Mouse (Mus musculus) adrenal gland, postnatal 4 days (tissue): ENCODE results near the gene Zfp710. TPM values are rescaled to one million over a fixed set of nuclear protein-coding genes. Genes with fewer than 3 reads are reported as not detected.
A peak's percentile ranks its signal among the peaks of the same experiment; 100 is the strongest.

Experiments
- DNase-seq, 2 experiments: peaks; one replicate each; pipeline ENCODE4 v3.0.0; 2021 to 2022; ENCODE audit warnings: low spot score in 2 of 2, mixed read lengths in 2 of 2
- total RNA-seq, 2 experiments: library from RNA; stranded (reverse); gene quantifications; 2 replicates each; pipeline ENCODE4 v1.2.3; 2021

The Zfp710 gene
- total RNA-seq, 2 experiments from 2014 or later: 25.2 to 25.5 TPM

GRCm38 (mm10) chr7:80076961-80077716 is 52.5 kb downstream of the Zfp710 start:
- DNase-seq: no peak

GRCm38 (mm10) chr7:80077801-80078200 is 53.2 kb downstream of the Zfp710 start:
- no peak for DNase-seq

GRCm38 (mm10) chr7:80078792-80079301 is 54.2 kb downstream of the Zfp710 start:
- peak in 1 of 2 experiments; percentile 66 for DNase-seq

GRCm38 (mm10) chr7:80081586-80082554 is 57.3 kb downstream of the Zfp710 start:
- no peak for DNase-seq

GRCm38 (mm10) chr7:80084484-80084931 is 59.9 kb downstream of the Zfp710 start:
- no peak for DNase-seq

DNA sequence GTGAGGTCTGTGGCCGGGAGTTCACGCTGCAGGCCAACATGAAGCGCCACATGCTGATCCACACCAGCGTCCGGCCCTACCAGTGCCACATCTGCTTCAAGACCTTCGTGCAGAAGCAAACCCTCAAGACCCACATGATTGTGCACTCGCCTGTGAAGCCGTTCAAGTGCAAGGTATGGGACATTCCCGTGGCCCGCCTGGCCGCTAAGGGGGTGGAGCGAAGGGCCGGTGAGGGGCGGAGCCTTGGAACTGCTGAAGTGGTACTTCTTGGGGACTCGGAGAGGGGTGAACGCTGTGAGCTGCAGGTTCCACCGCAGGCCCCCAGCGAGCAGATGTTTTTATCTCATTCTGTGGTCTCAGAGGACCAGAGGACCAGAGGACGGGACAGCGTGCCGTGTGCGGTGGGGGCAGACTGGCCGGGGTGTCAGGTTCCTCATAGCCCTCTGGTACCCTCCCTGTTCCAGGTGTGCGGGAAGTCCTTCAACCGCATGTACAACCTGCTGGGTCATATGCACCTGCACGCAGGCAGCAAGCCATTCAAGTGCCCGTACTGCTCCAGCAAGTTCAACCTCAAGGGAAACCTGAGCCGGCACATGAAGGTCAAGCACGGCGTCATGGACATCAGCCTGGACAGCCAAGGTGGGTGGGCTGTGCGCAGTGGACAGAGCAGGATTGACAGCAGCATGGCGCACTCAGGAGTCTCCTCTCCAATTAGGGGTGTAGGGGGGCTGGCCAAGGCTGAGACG is 61.5 kb downstream of the Zfp710 start:
- DNase-seq: no peak

GRCm38 (mm10) chr7:80088191-80088590 is 63.6 kb downstream of the Zfp710 start:
- no peak for DNase-seq

DNA sequence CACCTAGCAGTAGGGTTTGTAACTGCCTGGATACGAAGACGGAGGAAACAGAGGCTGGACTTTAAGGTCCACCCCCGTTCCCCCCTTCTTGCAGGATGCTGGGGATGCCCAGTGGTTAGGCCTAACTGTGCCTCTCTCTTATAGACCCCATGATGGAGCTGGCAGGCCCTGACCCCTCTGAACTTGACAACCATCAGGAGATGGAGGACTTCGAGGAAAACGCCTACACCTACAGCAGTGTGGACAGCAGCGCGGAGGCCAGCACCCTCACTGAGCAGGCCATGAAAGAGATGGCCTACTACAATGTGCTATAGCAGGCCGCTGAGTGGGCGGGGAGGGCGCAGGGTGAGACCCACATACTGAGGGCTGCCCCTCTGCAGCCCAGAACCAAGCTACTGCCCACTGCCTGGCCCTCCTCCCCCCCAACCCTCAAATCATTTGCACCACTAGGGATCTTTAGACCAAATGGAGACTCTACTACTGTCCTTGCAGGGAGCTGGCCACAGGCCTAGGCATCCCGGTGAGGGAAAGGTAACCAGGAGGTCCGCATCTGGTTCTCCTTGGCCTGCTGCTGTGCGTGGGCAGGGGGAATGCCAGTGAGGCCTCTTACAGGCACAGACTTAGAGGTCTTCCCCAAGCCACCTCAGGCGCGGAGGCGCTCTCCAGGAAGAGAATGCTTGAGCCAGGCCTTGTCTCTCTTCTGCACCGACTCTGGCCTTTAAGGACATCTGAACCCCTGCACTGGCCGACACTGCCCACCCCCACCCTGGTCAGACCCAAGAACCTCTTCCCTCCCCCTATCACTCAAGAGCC is 65.8 kb downstream of the Zfp710 start:
- no peak for DNase-seq

- no peak for DNase-seq
These were observed 66.6 kb downstream of the Zfp710 start for GRCm38 (mm10) chr7:80091004-80091865.

- no peak for DNase-seq
These were observed 67.2 kb downstream of the Zfp710 start for GRCm38 (mm10) chr7:80091866-80092210.

DNA sequence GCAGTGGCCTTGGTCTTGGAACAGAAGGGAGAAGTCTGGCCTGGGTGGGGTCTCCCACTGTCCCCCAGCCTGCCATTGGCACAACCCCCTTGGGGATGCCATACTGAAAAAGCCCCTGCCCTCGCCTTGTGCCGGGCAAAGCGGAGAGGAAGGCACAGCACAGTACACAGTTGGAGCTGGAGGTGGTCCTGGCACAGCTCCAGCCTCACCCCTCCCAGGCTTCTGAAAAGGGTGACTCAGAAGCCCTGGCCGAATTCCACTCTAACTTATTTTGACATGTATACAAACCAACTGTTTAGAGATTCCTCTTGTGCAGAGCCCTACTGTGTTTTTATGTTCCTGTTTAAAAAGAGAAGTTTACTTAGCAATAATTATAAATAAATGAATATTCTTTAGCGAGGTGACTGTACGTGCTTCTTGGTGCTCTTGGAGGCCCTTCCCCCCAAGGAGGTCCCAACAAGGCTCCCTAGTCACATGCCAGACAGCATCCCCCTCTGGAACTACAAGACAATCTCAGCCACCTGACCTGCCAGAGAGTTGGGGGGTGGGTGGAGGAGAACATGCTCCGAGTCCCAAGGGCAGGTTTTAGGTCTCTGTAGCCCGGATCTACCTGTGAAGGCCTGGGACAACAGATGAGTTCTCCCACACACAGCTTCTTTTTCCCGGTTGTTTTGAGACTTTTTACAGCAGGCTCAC is 67.9 kb downstream of the Zfp710 start:
- DNase-seq: no peak

GRCm38 (mm10) chr7:80094481-80094880 is 69.9 kb downstream of the Zfp710 start:
- no peak for DNase-seq

DNA sequence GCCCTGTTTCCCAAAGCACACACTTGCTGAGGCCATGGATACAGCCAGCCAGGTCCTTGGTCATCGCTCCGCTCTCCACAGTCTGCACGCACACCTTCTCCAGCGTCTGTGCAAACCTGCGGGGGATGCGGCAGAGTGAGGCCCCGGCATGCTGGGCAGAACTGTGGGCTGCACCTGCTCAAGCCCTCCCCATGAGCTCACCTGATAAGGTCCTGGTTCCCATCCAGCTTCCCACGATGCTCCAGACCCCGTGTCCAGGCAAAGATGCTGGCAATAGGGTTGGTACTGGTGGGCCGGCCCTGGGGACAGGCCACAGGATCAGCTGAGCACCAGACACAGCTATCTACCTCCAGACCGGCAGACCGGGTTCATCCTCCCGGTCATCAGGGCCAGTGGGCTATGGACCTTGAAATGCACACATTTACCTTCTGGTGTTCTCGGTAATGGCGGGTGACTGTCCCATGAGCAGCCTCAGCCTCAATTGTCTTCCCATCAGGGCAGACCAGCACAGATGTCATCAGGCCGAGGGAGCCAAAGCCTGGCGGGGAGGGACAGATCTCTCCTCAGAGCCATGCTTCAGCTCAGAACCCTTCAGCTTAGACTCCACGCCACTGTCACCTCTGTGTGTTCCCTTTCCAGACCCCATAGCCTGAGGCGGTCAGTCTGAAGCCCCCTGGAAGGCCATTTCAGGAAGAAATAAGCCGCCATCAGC is 71.1 kb downstream of the Zfp710 start:
- DNase-seq: no peak

DNA sequence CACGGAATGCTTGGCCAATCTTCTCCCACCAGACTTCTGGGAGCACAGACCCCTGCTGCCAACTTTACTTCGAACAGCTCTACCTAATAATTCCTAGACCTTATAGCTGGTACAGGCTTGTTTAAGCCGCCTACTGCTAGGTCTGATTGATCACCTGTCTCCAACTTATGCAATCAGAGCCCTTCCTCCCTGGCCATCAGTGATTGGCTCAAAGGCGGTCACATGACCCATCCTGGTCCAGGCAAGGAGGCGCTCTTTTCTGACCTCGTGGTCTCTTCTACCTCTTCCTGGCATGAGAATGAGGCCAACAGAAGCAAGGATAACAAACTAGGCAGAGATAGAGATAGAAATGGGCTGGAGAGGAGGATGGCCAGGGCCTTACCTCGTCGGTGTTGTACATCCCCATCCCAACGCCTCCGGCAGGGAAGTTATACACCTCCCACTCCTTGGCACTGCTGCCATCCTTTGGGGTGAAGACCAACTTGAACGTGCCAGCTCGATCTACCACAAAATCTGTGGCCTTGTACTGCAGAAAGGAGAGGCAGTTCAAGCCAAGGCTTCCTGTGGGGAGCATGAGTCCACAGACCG is 73.9 kb downstream of the Zfp710 start:
- no peak for DNase-seq

- DNase-seq: no peak
These were observed 78.7 kb downstream of the Zfp710 start for GRCm38 (mm10) chr7:80103335-80103734.

DNA sequence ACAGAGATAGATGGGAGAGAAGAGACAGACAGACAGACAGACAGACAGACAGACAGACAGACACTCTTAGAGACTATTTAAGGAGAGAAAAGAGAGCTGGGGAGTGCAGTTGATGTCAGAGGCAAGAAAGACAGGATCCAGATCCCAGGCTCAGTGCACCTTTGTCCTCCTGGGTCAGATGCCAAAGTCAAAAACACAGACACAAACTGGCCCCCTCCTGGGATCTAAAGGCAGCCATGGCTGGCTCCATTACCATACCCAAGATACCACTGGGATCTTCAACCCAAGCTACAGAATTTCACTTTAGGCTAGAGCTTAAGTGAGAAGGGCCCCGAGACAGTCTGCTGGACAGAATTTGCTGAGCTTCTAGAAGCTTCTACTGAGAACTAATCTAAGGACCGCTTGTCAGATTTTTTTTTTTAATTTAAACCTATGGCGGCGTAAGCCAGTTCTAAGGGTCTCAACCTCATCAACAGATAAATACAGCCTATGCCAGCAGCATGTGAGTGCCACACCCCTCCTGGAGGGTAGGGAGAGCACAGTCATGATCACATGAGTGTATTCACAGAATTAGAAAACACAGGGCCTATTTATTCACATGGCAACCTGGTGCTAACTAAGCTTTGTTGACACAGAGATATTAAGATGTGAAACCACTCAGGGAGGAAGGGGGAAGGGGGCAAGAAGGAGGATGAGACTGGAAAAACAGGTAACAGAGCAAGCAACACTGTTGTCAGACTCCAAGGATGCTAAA is 81.2 kb downstream of the Zfp710 start:
- no peak for DNase-seq

DNA sequence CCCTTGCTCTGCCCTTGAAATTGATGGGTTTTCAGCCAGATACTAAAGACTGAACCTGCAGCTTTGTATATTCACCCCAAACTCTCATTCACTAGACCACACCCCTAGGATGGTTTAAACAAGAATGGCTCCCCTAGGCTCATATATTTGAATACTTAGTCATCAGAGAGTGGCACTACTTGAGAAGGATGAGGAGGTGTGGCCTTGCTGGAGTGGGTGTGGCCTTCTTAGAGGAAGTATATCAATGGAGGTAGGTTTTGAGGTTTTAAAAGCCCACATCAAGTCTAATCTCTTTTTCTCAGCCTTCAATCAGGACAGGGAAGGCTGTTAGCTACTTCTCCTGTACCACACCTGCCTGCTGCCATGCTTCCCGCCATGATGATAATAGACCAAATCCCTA is 81.8 kb downstream of the Zfp710 start:
- DNase-seq: no peak
